Mouse (Mus musculus) cerebellum, postnatal 36 days (tissue): ENCODE results near the gene Aldh1a1.
"Not testable (repeated sequence)": the region's sequence is repeated elsewhere in the genome, so short reads cannot be mapped to it uniquely, and the experiment has no call there.

Experiments
- DNase-seq, 2 experiments: peaks; one replicate each; pipeline ENCODE4 v3.0.0; 2021 to 2022; ENCODE audit warnings: mixed read lengths in 2 of 2

Gene Aldh1a1

DNA sequence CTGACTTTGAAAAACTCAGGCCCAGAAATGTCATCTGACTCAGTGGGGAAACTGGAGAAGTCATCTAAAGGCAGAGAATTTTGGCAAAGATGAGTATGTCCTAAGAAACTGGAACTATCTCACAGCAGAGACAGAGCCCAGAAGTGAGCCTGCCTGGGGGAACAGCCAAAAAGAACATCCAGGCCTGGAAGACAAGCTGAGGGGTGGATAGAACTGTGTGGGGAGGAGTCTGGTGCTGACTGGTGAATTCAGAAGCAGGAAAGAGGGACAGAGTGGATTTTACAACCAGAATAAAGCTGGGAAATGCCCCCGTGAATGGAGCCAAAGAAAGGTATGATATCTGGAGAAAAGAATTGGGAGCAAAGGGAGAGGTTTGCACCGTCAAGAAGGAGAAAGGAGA is at the start of gene Aldh1a1:
Gene Aldh1a1 (plus strand): TSS at position 225 of the 400 bp plus-strand sequence.
- DNase-seq = peak in 1 of 2 experiments; percentile 6

DNA sequence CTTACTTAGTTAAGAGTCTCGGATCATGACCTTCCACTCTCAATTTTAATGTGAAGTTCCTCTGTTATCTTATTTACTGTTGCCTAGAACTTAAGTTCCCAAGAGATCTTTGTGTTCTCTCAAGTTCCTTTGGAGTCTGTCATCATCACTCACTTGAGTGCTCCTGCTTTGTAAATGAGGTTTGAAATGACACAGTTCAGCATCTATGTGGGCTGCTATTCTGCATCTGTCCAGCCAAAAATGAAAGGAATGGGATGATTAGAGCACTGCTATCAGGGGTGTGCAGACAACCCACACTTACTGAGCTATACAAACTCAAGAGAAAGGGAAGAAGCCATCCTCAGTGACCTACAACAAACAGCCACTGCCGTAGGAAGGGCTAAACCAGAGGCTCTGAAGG is 44.7 kb upstream of the Aldh1a1 start:
- no peak for DNase-seq

DNA sequence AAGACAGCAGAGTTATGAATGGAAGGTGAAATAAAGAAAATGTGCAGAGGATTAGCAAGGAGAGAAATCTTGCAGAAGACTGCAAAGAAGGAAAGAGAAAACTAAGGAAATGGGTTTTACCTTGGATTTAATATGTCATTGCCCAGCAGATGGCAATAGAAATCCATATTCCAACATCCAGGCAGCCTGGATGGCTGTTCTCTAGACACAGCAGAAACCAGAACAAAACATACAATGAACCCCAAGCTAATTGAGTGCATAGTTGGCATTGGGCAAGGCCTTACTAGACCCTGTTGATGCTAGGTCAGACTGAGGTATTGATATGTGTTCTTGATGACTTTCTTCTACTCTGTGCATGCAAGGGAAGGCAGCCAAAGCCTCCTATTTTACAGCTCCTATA is 43.0 kb upstream of the Aldh1a1 start:
- peak in 1 of 2 experiments; percentile 4 for DNase-seq

DNA sequence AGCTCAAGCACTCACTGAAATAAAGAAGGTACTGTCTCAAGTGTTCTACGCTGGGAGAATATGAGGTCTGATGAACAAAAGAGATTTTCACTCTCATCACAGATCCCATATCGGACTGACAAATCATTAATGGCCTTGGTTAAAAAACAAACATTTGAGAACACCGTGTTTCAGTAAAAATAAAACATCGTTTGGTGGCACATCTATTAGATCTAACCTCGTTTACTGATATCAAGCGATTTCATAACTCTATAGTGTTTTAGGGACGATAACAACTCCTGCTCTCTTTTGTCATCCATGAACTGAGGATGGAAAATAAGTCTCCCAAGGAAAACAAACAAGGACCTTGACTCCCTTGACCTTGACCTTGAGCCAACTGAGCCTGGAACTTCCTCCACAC is 41.5 kb upstream of the Aldh1a1 start:
- no peak for DNase-seq

DNA sequence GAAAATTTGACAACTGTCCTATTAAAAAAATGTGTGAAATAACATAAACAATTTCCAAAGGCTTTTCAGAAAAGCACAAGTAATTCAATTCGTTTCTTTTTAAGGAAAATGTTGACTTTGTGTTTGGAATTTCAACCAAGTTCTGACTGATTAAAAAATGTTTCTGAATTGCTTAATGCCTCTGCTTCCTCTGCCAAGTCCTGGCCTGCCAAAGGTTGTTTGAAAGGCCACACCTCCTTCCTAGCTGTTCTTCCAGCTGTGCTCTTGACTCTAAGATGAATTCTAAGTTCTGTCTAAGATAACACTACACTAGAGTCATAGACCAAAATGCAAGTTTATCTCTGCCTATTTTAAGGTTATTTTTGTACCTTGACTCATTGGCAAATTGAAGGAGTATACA is 8.0 kb upstream of the Aldh1a1 start:
- no peak for DNase-seq

DNA sequence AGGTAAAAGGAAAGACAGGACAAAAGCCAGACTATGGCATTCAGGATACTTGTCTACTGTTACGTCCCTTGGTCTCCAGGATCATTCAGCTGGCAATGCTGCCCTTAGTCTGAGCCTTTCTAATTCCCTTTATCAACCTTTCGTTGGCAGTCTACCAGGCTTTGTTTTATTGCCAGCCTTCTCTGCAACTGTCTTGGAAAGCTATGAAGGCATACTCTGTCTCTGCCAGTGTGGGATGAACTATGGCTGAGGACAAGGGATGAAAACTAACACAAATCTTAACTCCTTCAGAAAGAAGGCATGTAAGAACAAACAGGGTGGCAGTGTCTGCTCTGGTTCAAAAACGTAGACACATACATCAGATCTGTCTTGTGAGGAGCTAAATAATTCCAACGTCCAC is 565 bp upstream of the Aldh1a1 start:
- DNase-seq = no peak

DNA sequence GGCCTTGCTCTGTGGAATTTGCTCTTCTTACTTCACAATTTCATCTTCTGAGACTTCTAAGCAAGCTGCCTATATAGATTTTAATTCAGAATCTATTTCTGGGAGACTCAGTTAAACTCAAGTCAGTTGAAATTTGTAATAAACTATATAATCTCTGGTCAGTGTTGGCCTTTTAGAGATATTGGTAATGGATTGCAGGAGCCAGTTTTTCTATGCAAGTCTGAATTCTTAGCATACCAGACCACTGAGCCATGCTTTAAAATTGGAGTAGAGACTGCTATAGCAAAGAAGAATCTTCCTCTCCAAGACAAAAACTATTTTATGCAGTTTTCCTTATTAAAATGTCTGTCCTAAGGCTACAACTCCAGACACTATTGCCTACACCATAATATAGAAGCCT is 4.0 kb downstream of the Aldh1a1 start:
- DNase-seq = no peak

DNA sequence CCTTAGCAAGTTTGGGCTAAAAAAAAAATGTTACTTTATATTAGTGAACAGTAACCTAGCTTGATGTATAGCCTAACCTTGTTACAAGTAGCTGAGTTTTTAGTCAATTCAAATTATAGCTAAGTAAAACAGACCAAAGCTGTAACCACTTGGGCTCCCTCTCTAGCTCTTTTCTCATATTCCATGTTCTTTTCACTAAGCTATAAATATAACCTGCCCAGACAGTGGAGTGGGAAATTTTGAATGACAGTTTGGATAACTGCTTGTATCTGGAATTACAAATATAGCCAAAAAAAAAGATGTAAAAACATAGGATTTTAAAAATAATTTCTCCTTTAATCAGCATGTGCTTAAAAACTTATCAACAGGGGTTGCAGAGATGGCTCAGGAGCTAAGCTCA is 12.8 kb downstream of the Aldh1a1 start:
- DNase-seq = no peak

DNA sequence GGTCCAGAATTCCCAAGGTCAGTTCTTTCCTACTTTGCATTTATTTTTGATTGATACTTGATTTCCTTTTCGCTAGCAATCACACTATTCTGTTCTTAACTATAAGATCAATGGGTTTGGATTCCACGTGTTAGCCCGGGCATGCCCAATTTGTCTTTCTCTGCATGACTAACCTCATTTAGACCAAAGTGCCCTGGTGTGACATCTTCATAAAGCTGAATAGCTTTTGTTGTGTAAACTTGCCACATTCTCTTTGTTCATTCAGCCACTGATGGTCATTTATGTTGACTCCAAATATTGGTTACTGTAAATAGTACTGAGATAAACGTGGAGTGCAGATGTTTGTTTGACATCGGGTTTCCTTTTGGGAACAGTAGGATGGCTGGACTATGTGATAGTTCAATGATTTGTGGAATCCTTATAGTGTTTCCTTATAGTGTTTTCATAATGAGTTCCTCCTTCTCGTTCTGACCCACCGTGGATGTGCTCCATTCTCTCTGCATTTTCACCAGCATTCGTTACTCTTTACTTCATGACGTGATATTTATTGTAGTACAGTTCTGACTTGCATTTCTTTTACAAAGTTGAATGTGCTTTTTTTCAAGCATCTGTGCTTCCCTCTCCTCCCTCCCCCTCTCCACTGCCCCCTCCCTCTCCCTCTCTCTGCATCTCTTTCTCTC is 14.6 kb downstream of the Aldh1a1 start:
- DNase-seq = no peak

DNA sequence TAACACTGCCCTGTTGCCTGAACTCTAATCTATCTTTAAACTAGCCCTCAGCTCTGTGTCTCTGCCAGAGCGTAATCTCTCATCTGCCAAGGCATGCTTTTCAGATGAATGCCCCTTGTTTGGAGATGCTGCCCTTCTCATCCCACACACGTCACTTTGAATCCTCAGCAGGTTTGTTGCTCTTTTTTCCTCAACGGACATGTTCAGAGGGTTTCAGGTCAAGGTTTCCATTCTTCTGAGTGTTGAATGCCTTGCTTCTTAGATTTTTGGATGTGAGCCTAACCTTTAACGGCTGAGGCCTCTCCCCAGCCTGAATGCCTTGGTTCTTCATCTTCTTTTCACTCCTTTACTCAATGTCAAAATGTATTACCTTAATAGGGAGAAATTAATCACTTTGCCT is 16.1 kb downstream of the Aldh1a1 start:
- no peak for DNase-seq

DNA sequence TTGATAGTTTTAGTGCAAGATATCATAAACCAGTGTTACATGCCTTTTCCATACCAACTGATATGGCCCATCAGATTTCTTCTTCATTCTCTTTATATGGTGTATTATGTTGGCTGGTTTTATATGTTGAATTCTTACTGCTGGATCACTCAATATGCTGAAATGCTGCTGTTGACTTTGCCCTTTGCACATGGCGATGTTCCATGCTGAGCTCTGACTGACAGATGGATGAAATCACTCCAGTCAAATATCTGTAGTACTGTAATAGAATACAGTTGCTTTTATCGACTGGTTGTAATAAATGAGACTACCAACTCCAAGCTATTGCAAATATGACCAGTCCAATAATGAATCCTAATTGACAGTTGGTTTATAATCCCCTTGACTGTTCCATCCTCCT is 19.5 kb downstream of the Aldh1a1 start:
- no peak for DNase-seq

DNA sequence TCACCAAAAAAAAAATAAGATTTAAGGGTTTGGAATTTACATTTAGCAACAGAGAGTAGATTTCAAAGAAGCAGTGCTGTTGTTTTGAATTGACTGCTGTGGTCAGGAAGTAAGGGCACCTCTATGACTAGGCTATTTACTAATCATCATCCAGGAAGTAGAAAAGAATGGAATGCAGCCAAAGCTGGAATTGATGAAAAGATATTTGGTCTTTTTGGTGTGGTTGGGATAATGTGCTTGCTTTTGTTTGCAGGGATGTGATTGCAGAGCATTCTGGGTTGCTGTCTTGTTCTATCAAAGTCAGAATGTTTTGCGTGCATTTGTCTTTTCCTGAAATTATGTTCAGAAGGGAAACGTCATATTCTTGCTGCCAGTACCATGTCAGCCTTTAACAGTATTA is 20.7 kb downstream of the Aldh1a1 start:
- no peak for DNase-seq

DNA sequence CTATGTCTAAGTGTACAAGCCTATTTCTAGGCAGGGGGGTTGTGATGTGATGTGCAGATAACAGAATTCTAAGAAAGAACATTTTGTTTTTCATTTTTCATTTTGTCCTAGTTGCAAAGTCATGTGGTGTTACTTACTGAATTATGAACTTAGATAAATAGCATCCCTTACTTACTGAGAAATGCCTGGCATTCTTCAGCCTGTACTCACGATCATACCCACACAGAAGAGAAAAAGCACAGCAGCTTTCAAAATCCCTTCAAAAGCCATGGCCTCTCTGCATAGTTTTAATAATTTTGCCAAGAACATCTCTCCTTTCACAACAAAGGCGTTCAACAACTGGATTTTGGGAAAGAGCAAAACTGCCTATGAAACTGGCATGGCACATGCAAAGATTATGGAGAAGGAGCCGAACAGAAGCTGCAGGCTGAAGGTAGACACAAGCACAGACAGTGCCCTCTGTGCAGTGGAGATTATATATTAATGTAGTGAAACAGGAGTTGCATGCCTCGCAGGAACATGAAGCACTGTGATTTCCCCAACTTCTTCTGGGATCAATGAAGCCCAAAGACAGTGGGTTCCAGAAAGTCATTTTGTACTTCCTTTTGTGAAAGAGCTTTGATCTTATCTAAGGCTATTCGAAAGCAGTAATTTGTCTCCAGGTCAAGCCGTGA is 21.3 kb downstream of the Aldh1a1 start:
- no peak for DNase-seq

DNA sequence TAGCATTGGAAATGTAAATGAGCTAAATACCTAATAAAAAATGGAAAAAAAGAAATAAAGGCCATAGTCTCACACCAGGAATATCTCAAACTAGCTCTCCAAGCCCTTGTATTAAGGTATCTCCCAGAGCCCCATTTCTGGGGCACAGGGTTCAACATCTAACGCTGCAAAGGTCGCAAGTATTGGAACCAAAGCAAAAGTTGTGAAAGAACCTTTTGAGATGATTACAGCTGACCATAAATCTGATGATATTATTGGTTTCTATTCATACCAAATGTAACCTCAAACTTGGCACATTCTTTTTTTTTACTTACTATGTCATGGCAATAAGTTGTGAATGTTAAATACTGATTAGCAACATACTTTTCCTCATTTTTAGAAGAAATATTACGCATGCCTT is 24.0 kb downstream of the Aldh1a1 start:
- DNase-seq = no peak

DNA sequence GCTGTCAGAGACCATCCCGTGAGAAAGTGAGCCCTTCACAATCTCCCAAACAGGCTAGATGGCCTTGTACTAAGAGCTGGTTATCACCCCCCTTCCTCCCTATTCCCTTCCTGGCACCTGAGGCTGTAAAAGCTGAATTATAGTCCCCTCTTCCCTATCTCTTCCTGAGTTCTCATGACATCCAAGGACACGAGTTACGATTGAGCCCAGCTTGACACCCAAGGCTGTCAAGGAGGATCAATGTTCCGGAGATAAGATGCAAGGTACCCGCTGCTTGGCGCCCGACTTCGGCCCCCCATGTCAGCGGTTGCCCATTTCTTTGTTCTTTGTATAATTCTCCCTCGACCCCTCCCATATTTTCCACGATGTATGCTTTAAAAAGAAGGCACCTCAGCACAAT is 36.6 kb downstream of the Aldh1a1 start:
- DNase-seq = not testable (repeated sequence)

DNA sequence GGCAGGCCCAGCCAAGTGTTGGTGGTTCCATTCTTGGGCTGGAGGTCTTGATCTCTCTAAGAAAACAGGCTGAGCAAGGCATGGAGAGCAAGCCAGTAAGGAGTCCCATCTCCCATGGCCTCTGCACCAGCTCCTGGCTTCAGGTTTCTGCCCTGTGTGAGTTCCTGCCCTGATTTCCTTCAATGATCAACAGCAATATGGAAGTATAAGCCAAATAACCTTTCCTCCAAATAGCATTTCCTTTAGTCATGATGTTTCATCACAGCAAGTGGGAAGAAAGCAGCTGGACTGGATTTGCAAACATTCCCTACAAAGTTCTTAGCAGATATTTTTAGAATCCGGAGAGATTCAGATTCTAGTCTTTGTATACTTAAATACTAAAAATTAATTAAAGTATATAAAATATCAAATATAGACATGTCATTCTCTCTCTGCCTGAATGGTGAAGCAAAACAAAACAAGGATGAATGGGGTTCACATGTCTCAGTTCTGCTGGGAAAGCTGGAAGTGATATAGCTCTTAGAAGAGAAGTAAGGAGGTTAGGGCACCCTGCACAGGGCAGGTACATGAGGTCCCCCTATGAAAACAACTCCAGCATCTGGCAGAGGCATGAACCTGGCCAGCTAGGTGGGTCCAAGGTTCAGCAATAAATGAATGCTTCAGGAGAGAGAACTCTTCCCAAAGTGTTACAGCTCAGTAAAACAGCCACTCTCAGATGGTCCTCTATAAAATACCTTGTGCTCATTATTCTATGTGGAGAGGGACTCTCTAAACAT is 37.6 kb downstream of the Aldh1a1 start:
- no peak for DNase-seq

DNA sequence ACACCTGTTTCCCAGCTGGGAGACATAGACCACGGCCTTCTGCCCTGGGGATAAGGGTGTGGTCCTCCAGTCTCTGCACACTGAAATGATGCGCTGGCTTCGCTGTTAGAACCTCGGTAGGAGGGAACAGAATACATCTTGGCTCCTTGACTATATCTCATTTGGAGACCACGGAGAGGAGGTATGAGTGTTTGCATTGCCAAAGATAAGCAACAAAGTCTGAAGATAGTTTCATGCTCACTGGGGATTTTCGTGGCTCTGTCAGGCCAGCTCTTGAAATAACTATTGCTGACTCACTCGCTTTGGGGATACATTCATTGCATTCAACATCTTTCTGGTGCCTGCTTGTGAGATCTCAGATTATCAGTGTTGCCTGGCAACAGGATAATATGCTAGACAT is 44.0 kb downstream of the Aldh1a1 start:
- no peak for DNase-seq

DNA sequence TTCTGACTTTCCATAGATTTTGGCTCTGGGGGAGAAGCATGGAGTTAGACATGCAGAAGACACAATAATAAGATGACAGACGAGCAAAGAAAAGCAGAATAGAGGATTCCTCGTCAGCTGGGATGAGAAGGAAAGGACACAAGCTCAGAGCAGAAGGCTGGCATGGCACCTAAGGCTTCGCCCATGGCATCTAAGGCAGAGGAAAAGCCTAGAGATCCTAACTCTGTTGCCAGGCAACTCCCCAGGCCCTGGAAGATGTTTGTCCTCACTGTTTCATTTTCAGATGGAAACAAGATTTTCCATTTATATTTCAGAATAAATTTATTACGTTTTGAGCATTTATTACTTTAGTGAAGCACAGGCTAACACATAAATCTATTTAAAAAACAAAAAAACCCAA is 48.5 kb downstream of the Aldh1a1 start:
- no peak for DNase-seq

DNA sequence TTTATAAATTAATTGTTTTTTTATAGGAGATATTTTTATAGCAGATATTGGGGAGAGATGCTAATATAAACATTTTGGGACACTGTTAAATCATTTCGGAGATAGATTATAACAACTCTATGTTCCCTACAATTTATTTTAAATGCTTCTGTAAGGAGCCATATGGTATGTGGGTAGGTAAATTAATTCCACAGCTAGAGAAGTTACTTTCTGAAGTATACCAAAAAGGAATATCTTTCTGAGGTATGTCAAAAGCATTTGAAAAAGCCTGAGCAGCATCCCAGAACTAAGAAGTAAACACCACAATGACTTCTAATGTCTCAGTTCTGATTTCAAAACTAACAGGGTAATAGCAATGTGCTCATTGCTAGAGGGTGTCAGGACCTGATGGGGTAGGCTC is 49.4 kb downstream of the Aldh1a1 start:
- DNase-seq = no peak

DNA sequence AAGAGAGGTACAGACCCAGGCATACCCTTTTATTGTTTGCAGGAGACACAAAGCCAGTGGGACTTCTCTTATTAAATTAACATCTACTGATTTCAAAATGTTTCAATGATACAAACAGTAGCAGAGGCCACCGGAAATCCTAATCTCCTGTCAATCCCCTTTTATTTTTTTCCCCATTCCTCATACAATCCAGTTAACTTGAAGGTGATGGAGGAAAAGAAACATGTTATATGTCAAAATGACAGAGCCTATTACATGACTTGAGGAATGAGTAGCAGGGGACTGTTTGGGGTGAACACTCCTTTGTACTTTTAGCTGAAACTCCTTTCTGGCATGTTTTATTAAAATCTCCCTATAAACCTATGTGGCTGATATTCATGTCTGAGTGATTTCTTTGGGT is 51.3 kb downstream of the Aldh1a1 start:
- no peak for DNase-seq

DNA sequence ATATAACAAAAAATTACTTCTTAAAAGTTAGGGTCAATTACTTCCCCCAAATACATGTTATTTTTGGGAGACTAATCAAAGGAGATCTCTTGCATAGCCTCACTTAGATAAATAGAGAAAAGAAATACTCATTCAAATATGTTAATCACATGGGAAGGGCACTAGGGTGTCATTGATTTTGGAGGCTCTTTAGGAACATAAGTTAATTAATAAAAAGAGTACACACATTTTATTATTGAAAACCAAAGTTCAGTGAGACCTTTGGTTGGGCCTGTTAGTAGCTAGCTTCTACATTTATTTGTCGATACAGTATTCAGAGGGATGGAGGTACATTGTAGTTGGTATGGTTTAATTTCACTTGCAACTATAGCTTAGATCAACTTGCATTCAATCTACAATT is 52.4 kb downstream of the Aldh1a1 start:
- DNase-seq = no peak

DNA sequence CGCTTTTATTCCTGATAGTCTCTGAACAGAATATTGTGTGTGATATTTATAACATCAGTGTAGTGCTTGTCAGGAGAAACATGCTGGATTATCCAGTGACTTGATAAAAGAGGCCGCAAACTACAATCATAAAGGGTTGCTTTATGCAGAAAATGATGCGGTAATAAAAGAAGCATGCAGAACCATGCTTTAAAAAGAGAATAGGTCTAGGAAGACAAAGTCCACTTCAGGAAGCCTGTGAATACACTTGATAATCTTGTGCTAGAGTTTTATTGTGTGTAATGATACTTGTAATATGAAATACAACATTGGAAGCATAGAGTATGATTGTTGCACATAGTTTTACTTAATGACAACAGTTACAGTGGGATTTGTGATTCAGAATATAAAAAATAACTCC is 54.5 kb downstream of the Aldh1a1 start:
- DNase-seq = no peak

DNA sequence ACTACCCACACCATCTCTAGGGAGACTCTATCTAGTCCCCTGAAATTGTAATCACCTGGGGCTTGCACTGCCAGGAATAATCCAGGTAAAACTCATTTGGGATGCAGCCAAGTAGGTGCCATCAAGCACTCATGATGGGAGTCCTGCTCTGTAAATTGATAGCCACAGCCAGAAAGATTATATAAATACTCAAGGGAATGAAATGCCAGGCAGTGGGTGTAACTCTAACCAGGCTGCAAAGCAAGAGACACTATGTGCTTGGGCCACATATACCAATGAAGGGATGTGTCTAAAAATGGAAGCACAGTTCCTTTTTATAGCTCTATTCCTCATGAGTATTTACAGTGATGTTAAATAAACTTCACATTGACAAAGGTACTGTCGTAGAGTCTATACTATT is 56.9 kb downstream of the Aldh1a1 start:
- no peak for DNase-seq

DNA sequence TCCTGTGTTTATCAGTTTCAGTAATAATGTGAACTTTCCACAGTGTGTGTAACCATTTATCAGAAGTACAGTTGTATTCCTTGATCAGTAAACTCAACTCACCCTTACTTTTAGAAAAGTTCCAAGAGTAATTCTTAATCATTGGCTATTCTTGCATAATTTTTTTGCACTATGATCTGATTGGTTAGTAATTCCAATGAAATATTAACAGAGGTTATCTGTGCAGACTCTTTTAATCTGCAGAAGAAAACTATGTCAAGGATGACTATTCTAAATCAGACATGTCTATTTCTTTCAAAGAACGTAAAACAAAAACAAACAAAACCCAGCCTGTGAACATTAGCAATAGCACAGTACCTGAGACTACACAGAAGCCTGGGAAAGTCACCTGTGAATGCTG is 62.9 kb downstream of the Aldh1a1 start:
- DNase-seq = no peak
